Mouse (Mus musculus) ES-CJ7 (cell line): ENCODE measurements at regions not wholly inside any gene's neighbourhood (a gene's known extent, or its start where the extent isn't known, plus 50 kb on each side); places are given as distances from the start of the nearest gene placed in this dataset.
A peak's percentile ranks its signal among the peaks of the same experiment; 100 is the strongest.

ENCODE experiments used
- DNase-seq: peaks from one replicate; pipeline ENCODE4 v3.0.0; 2011; ENCODE audit warnings: low read depth, low spot score

DNA sequence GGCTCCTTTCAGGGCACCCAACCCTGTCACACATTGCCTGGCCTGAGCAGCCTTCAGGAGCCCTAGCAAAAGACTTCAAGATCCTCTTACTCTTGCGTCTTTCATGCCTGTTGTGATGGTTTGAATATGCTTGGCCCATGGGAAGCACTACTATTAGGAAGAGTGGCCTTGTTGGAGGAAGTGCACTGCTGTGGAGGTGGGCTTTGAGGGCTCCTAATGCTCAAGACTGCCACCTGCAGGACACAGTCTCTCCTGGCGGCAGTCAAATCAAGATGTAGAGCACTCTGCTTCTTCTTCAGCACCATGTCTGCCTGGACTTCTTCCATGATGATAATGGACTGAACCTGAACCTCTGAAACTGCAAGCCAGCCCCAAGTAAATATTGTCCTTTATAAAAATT lies 73.0 kb downstream of the Tsen15 start:
- peak; percentile 85 for DNase-seq

- no peak for DNase-seq
Measured at GRCm38 (mm10) chr1:152305461-152305860, 81.0 kb downstream of the Tsen15 start.

- DNase-seq, result no peak
Measured at GRCm38 (mm10) chr1:152304487-152305130, 81.9 kb downstream of the Tsen15 start.

- DNase-seq, result no peak
Measured at GRCm38 (mm10) chr1:152301355-152301754, 85.1 kb downstream of the Tsen15 start.

GRCm38 (mm10) chr1:152292196-152292736 lies 94.2 kb downstream of the Tsen15 start:
- no peak for DNase-seq

DNA sequence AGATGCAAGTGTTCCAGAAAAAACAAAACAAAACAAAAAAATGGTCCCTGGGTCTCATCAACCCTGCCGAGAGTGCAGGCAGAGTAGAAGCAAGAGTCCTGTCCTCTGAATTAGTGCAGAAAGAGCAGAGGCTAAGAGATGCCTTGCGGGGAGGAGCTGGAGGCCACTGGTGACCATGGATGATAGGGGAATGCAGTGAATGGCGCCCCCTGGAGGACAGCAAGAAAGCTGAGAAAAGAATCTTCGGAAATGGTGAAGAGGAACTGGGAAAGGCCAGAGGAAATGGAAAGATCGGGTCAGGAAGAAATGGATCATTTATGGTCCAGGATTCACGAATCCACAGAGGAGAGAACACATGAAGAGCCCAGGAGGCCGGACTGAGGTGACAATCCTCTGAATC lies 95.7 kb downstream of the Tsen15 start:
- peak; percentile 67 for DNase-seq

- DNase-seq, result no peak
Measured at GRCm38 (mm10) chr1:152287566-152288490, 98.7 kb downstream of the Tsen15 start.

DNA sequence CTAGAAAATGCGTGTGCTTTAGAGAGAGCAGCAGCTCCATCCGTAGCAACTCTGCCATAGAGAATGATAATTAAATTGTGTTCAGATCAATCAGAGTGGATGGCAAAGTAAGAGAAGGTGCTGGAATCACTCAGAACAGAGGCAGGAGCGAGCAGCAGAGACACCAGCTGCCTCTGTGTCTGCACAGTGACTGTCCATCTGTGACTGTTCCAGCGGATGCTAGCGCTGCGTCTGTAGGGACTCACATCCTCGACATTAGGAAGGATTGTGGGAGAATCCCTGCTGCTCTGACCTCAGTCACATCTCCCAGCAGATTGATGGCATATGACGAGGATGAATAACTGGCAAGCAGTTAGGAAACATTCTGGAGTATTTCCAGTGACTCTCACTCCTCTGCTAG lies 99.8 kb downstream of the Tsen15 start:
- DNase-seq, result no peak

DNA sequence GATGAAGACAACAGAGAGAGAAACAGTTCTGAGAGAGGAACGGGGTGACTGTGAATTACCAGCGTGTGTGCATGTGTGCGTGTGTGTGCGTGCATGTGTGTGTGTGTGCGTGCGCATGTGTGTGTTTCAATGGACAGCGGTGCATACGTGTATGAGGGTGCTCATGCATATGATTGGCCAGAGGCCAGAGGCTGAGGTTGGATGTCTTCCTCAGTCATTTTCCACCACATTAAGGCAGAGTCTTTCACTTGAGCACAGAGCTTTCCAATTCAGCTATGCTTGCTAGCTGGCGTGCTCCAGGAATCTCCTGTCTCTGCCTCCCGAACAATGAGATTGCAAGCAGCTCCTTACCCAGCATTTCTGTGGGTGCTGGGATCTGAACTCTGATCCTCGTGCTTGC lies 104.4 kb downstream of the Tsen15 start:
- DNase-seq, result no peak

- DNase-seq, result no peak
Measured at GRCm38 (mm10) chr1:152281201-152281600, 105.3 kb downstream of the Tsen15 start.

DNA sequence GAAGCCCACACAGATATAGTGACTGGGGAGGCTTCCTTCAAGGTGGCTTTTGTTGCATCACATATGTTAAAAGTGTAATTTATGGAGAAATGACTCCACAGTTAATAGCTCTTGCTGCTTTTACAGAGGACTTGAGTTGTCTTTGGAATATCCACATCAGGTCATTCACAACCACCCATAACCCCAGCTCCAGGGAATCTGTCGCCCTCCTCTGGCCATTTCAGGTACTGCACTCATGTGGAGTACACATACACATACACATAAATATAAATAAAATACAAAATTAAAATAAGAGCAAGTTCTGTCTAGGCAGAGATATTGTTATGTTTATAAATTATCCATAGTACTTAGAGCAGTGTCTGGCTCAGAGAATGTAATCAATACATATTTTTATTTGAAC lies 106.5 kb downstream of the Tsen15 start:
- peak; percentile 55 for DNase-seq

DNA sequence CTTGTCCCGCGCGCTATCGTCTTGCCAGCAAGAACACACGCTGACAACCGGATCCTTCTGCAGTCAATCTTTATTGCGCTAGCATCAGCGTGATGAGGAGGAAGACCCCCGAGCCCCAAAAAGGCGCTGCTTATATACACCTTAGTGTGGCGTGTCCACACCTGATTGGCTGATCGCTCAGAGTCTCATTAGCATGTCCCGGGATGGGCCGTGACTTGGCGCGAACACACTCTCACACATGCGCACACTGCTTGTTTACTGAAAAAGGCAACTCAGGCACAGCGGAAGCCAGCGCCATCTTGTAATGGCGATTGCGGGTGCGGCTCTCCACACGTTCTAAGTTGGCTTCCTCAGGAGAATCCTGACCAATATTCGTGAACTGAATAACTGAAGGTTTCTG lies 111.5 kb downstream of the Tsen15 start:
- peak; percentile 16 for DNase-seq

GRCm38 (mm10) chr1:152273430-152273829 lies 113.1 kb downstream of the Tsen15 start:
- no peak for DNase-seq

DNA sequence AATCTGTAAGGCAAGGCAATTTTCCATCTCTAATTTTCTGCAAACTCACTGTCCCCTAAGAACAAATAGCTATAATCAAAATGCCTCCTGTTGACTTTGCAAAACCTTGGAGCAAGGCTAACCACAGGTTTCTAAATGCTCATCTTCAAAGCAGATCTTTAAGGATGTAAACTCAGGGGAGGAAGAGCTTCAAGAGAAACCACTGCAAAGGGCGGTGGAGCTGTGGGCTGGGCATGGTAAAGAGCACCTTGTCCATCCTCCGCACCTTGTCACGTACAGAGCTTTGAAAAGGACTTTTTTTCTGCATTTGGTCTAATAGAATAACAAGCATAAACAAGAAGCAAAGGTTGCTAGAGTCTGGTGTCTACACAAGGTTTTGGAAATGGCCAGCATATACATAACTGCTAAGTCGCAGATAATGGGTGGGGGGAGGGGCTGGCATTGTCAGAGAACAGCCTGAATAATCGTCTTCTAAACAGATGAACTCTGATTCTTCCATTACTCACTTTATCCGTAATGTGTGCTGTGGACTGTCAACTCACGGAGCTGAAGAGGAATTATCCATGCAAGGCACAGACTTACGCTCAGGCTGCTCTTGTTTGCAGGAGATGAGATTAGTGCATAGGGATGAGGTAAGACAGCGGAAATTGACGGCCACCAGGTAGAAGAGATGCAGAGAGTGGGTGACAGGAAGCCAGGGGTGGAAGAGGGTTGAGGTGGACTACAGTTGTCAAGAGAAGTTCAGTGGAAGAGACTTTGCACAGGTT lies 116.4 kb downstream of the Tsen15 start:
- DNase-seq, result no peak

DNA sequence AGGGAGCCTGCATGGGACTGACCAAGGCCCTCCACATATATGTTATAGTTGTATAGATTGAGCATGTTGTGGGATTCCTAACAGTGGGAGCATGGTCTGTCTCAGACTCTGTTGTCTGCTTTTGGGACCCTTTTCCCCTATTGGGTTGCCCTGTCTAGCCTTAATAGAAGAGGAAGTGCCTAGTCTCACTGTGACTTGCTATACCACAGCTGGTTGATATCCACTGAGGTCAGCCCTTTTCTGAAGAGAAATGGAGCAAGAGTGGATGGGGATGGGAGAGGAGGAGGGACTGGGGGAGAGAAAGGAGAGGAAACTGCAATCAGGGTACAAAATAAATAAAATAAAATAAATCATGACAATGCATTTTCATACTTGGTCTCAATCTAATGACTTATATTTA lies 120.1 kb downstream of the Tsen15 start:
- DNase-seq, result no peak

DNA sequence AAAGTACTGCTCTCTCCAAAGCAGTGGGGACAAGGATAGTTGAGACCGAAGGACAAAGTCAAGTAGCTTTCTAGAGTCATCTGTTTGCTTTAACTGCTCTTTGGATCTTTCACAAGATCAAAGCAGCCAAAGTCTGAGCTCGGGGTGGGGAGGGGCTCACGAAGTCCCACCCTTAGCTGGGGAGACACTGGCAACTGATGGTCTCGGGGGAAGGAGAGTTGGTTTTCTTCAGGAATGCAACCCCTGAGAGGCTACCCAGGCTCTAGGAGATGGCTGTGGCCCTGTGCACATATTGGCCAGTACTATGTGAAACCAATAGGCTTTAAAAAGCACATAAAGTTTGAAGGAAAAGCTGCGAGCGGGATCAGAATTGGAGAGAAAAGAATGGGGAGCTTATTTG lies 121.5 kb downstream of the Tsen15 start:
- DNase-seq, result no peak

DNA sequence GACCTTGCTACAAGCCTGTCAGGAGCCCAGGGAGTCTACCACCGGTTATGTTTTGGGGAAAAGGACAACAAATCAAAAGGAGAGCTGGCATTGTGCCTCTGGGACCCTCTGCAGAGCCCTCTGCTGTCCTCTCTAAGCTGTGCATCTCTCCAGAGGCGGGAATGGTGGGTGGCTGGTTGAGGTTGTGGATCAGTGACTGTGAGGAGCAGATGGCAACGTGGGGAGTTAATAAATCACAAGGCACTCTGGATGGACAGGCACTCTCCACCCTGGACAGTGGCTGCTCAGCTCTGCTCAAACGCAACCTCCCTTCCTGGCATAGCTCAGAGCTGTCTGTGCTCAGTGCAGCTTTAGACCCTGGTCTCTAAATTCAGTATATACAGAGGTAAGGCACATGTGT lies 125.0 kb downstream of the Tsen15 start:
- peak; percentile 7 for DNase-seq

DNA sequence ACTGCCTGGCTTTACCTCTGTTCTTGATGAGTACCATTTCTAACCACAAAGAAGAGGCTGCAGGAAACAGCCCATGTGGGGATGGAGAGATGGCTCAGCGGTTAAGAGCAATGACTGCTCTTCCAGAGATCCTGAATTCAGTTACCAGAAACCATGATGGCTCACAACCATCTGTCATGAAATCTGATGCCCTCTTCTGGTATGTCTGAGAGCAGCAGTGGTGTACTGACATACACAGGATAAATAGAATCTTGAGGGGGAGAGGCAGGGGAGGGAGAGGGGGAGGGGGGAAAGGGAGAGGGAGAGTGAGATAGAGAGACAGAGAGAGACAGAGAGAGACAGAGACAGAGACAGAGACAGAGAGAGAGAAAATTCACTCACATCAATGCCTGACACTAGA lies 125.5 kb downstream of the Tsen15 start:
- peak; percentile 56 for DNase-seq

DNA sequence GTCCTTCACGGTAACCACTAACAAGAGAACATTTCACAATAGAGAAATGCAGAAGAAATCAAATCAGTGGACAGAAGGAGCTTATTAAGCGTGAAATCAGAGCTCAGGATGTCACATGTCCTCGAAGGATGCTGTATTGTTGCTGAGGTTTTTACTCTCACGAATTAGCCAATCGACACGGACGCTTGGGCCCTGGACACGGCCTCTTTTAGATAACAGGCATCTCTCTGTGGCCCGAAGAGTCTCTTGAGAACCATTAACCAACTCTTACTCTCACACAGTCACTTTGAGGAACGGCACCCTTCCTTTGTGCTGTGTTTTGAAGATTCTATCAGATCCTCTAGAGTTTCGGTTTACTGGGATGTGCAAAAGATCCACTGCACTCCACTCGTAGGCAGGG lies 128.2 kb downstream of the Tsen15 start:
- DNase-seq, result no peak

DNA sequence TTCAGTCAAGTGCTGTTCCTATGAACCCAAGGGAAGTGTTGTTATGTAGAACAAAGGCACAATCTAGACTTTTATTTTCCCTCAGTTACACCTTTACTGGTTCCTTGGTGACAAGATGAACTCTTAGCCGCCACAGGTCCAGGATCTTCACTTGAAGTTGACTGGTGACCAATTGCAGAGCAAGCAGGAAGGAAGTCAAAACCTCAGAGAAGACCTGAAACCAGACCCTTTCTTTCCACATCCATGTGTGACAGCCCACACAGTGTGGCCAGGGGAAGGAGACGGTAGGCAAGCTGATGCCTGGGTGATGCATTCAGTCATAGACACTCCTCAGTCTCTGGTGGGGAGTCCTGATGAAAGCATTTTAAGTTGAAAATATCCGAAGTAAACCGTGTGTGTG lies 132.6 kb downstream of the Tsen15 start:
- DNase-seq, result no peak

- no peak for DNase-seq
Measured at GRCm38 (mm10) chr1:152253486-152253885, 133.0 kb downstream of the Tsen15 start.

DNA sequence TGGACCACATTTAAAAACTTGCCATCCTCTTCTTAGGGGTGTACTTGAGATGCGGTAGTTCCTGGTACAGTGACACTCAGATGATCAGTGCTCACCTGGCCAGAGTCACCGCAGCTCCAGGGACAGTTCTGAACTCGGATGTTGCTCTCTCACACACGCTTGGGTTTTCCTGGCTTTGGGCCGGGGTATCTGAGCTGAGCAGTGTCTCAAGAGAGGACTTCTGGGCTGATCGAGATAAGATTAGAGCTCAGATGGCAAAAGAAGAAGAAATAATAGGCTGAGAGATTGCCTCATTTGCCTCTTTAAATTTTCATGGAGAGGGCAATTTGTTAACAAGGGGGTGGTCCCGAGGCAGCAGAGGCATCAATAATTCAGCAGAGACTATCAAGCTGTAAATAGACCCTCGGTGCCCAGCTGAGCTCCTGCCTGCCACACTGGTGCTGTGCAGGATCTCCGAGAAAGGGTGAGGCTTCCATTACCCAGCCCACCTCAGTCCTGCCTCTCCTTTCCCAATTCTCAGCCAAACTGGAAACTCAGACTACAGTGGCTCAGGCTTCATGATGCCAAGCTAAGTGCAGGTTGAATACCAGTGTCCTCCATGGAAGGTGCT lies 133.7 kb downstream of the Tsen15 start:
- no peak for DNase-seq
